Mouse (Mus musculus) midbrain, embryonic 14.5 days (tissue): ENCODE results near the gene Tex37. TPM values are rescaled to one million over a fixed set of nuclear protein-coding genes. Genes with fewer than 3 reads are reported as not detected.
A peak's percentile ranks its signal among the peaks of the same experiment; 100 is the strongest.

Experiments used
- ATAC-seq: fragments of 200-750 bp; cut with Nextera tagmentation; 2 replicates; pipeline ENCODE4 v1.8.0; 2017; ENCODE audit warnings: moderate number of reproducible peaks, moderate library complexity; ENCODE audit not compliant: low FRiP score, low TSS enrichment
- DNase-seq: peaks from one replicate; pipeline ENCODE4 v3.0.0-alpha.2; 2015
- H3K27ac ChIP-seq: fragments of 300-500 bp; sonication (generic); replicated peaks from 2 replicates; pipeline ENCODE4 v1.5.1; 2014; ENCODE audit warnings: mild to moderate bottlenecking, low read depth, low read length, moderate library complexity
- H3K27me3 ChIP-seq: fragments of 300-500 bp; sonication (generic); 2 replicates; pipeline ENCODE4 v1.6.1; 2014; ENCODE audit warnings: low read length, control low read depth, mixed read lengths; ENCODE audit not compliant: control insufficient read depth, insufficient read depth
- H3K36me3 ChIP-seq: fragments of 300-500 bp; sonication (generic); 2 replicates; pipeline ENCODE4 v1.6.1; 2014; ENCODE audit warnings: low read length, control low read depth; ENCODE audit not compliant: control insufficient read depth, insufficient read depth
- H3K4me1 ChIP-seq: fragments of 300-500 bp; sonication (generic); 2 replicates; pipeline ENCODE4 v1.6.1; 2014; ENCODE audit warnings: mild to moderate bottlenecking, antibody characterized with exemption, low read length, control low read depth; ENCODE audit not compliant: control insufficient read depth, insufficient read depth
- H3K4me2 ChIP-seq: fragments of 300-500 bp; sonication (generic); 2 replicates; pipeline ENCODE4 v1.6.1; 2014; ENCODE audit warnings: mild to moderate bottlenecking, low read length, moderate library complexity
- H3K4me3 ChIP-seq: fragments of 300-500 bp; sonication (generic); replicated peaks from 2 replicates; pipeline ENCODE4 v1.5.1; 2014; ENCODE audit warnings: low read depth, low read length
- H3K9ac ChIP-seq: fragments of 300-500 bp; sonication (generic); replicated peaks from 2 replicates; pipeline ENCODE4 v1.6.1; 2014; ENCODE audit warnings: mild to moderate bottlenecking, low read length, moderate library complexity
- H3K9me3 ChIP-seq: fragments of 300-500 bp; sonication (generic); 2 replicates; pipeline ENCODE4 v1.6.1; 2016; ENCODE audit warnings: low read length, control low read depth, mixed read lengths; ENCODE audit not compliant: control insufficient read depth
- WGBS: fragments of 180-500 bp; shearing (Covaris S2); extraction: QIAGEN DNeasy Blood & Tissue Kit; methylation state at CpG from one replicate; pipeline ENCODE4 v1.1.7; 2014; 5-methylcytosine and 5-hydroxymethylcytosine counted together
- polyA plus RNA-seq: library from polyadenylated mRNA; unstranded; fragments of >200 nt; fragmentation: Nextera tagmentation; extraction: Ambion mirVana; gene quantifications from 2 replicates; pipeline ENCODE4 v1.2.1, GENCODE M21; 2014

The Tex37 gene
- polyA plus RNA-seq, 1 experiment from 2014 or later, result not detected

- ATAC-seq, result no peak
- Histone ChIP-seq H3K4me3 (no peak overlapping the region), H3K27me3 (no peaks in the 10 kb centered on the region), H3K36me3 (no peaks in the 10 kb centered on the region), H3K9me3 (no peaks in the 10 kb centered on the region), H3K9ac (no peak overlapping the region), H3K27ac (no peak overlapping the region), H3K4me2 (no peak overlapping the region), H3K4me1 (no peaks in the 10 kb centered on the region)
- WGBS, result 74% methylated on average over 7 of the region's 7 CpGs
- DNase-seq, result no peak
Measured at GRCm38 (mm10) chr6:70872570-70872969, 46.2 kb downstream of the Tex37 start.

- no peak overlapping the region for H3K4me3 ChIP-seq
- peak; percentile 66 for ATAC-seq
- H3K27me3 ChIP-seq, result no peaks in the 10 kb centered on the region
- peak; percentile 52 for DNase-seq
- no peaks in the 10 kb centered on the region for H3K4me1 ChIP-seq
- no peaks in the 10 kb centered on the region for H3K36me3 ChIP-seq
- WGBS, result 66% methylated on average over 10 of the region's 10 CpGs
- no peak overlapping the region for H3K4me2 ChIP-seq
- no peaks in the 10 kb centered on the region for H3K9me3 ChIP-seq
- no peak overlapping the region for H3K9ac ChIP-seq
- H3K27ac ChIP-seq, result no peak overlapping the region
Measured at GRCm38 (mm10) chr6:70872128-70872527, 46.6 kb downstream of the Tex37 start.

- Histone ChIP-seq H3K4me2 (no peak overlapping the region), H3K36me3 (no peaks in the 10 kb centered on the region), H3K27ac (no peak overlapping the region), H3K9ac (no peak overlapping the region), H3K4me1 (no peaks in the 10 kb centered on the region), H3K9me3 (no peaks in the 10 kb centered on the region), H3K27me3 (no peaks in the 10 kb centered on the region), H3K4me3 (no peak overlapping the region)
- ATAC-seq, result no peak
- DNase-seq, result no peak
- 75% methylated on average over 14 of the region's 14 CpGs for WGBS
Measured at GRCm38 (mm10) chr6:70871511-70871980, 47.2 kb downstream of the Tex37 start.

- ATAC-seq (no peak), DNase-seq (no peak)
- Histone ChIP-seq H3K27ac (no peak overlapping the region), H3K9ac (no peak overlapping the region), H3K9me3 (no peaks in the 10 kb centered on the region), H3K4me3 (no peak overlapping the region), H3K4me2 (no peak overlapping the region), H3K4me1 (no peaks in the 10 kb centered on the region), H3K27me3 (no peaks in the 10 kb centered on the region), H3K36me3 (no peaks in the 10 kb centered on the region)
- WGBS, result 87% methylated on average over 9 of the region's 9 CpGs
Measured at GRCm38 (mm10) chr6:70867297-70867696, 51.4 kb downstream of the Tex37 start.

GRCm38 (mm10) chr6:70866761-70867160, 52.0 kb downstream of the Tex37 start:
- DNase-seq, result no peak
- WGBS, result 70% methylated on average over 5 of the region's 5 CpGs
- no peak overlapping the region for H3K4me2 ChIP-seq
- H3K9me3 ChIP-seq, result no peaks in the 10 kb centered on the region
- no peak overlapping the region for H3K27ac ChIP-seq
- no peaks in the 10 kb centered on the region for H3K36me3 ChIP-seq
- H3K4me1 ChIP-seq, result no peaks in the 10 kb centered on the region
- no peak overlapping the region for H3K9ac ChIP-seq
- no peak for ATAC-seq
- no peak overlapping the region for H3K4me3 ChIP-seq
- H3K27me3 ChIP-seq, result no peaks in the 10 kb centered on the region

- Histone ChIP-seq H3K4me2 (no peak overlapping the region), H3K4me3 (no peak overlapping the region), H3K27ac (no peak overlapping the region), H3K9me3 (no peaks in the 10 kb centered on the region), H3K4me1 (no peaks in the 10 kb centered on the region), H3K9ac (no peak overlapping the region), H3K27me3 (no peaks in the 10 kb centered on the region), H3K36me3 (peaks cover 10% of the 10 kb centered on the region)
- DNase-seq (no peak), ATAC-seq (no peak)
- 94% methylated on average over 6 of the region's 6 CpGs for WGBS
Measured at GRCm38 (mm10) chr6:70864285-70864684, 54.4 kb downstream of the Tex37 start.

Other genes with a start within 250 kb of the Tex37 start
- 3.2 and 4.5 TPM in 2 replicates for gene Rpia, start 126.7 kb downstream of the Tex37 start, polyA plus RNA-seq
- 10.6 and 13.4 TPM in 2 replicates for gene Eif2ak3, start 74.4 kb downstream of the Tex37 start, polyA plus RNA-seq
- gene Foxi3, start 37.6 kb upstream of the Tex37 start, polyA plus RNA-seq, result not detected in 2 replicates
- gene Thnsl2, start 225.5 kb upstream of the Tex37 start, polyA plus RNA-seq, result 3.5 and 3.9 TPM in 2 replicates